Mouse (Mus musculus) liver, embryonic 16.5 days (tissue): Measurements from ENCODE around the gene Lamc2. TPM values are rescaled to one million over a fixed set of nuclear protein-coding genes. Genes with fewer than 3 reads are reported as not detected.
"Not testable (repeated sequence)": the region's sequence is repeated elsewhere in the genome, so short reads cannot be mapped to it uniquely, and the experiment has no call there.

Source experiments
- ATAC-seq: fragments of 200-750 bp; cut with Nextera tagmentation; 2 replicates; pipeline ENCODE4 v1.8.0; 2017; ENCODE audit warnings: low read depth, mild to moderate bottlenecking, moderate number of reproducible peaks, moderate library complexity
- H3K27ac ChIP-seq: fragments of 300-500 bp; sonication (generic); 2 replicates; pipeline ENCODE4 v1.5.1; 2014; ENCODE audit warnings: mild to moderate bottlenecking, low read length
- H3K27me3 ChIP-seq: fragments of 300-500 bp; sonication (generic); 2 replicates; pipeline ENCODE4 v1.6.1; 2014; ENCODE audit warnings: low read depth, low read length, mixed read lengths; ENCODE audit not compliant: control insufficient read depth, insufficient read depth
- H3K36me3 ChIP-seq: fragments of 300-500 bp; sonication (generic); 2 replicates; pipeline ENCODE4 v1.6.1; 2014; ENCODE audit warnings: mild to moderate bottlenecking; ENCODE audit not compliant: control insufficient read depth, insufficient read depth
- H3K4me1 ChIP-seq: fragments of 300-500 bp; sonication (generic); 2 replicates; pipeline ENCODE4 v1.6.1; 2014; ENCODE audit warnings: low read depth, low read length, mixed read lengths; ENCODE audit not compliant: control insufficient read depth
- H3K4me2 ChIP-seq: fragments of 300-500 bp; sonication (generic); 2 replicates; pipeline ENCODE4 v1.6.1; 2014; ENCODE audit warnings: low read depth, low read length, mixed read lengths
- H3K4me3 ChIP-seq: fragments of 300-500 bp; sonication (generic); 2 replicates; pipeline ENCODE4 v1.5.1; 2014; ENCODE audit warnings: low read depth, mild to moderate bottlenecking, low read length
- H3K9ac ChIP-seq: fragments of 300-500 bp; sonication (generic); 2 replicates; pipeline ENCODE4 v1.6.1; 2014; ENCODE audit warnings: low read depth, low read length
- H3K9me3 ChIP-seq: fragments of 300-500 bp; sonication (generic); replicated peaks from 2 replicates; pipeline ENCODE4 v1.6.1; 2016; ENCODE audit warnings: low read length; ENCODE audit not compliant: control insufficient read depth
- WGBS: fragments of 180-500 bp; shearing (Covaris S2); extraction: QIAGEN DNeasy Blood & Tissue Kit; methylation state at CpG from one replicate; pipeline ENCODE4 v1.1.7; 2014; ENCODE audit not compliant: insufficient replicate concordance; 5-methylcytosine and 5-hydroxymethylcytosine counted together
- polyA plus RNA-seq: library from polyadenylated mRNA; unstranded; fragments of >200 nt; fragmentation: Nextera tagmentation; extraction: Ambion mirVana; gene quantifications from 2 replicates; pipeline ENCODE4 v1.2.1, GENCODE M21; 2015

The Lamc2 gene
- polyA plus RNA-seq, 1 experiment from 2014 or later = 0.39 TPM

DNA sequence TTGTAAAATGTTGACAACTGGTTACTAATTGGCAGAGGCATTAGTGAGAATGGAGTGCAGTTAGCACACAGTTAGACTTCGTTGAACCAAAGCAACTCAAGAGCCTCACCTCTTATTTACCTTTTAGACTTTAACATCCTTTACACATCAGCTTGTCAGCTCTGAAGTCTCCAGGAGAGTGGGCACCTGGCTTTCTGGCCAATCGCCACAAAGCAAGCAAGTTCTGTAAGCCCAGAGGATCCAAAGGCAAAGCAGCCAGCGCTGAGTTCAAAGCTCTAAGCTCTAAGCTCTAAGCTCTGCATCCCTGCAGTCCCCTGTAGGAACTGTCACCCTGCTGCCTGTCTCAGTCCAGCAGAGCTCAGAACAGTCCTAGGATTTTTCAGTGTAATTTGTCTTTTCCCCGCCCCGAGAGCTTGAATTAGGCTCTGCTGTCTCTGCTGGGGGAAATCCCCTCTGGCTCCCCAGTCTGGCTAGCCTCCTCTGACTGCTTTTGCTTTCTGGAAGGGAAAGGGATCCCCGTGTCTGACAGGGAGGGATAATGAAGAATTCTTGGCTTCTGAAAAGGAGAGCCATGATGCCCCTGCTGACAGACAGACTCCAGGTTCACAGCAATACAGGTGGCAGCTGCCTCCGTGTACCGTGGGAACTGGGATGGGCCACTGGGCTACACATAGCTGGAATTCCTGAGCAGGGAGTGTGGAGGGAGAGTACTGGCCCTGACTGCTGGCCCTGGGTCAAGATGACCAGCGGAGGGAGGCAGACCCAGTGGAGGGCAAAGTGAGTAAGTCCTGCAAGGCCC is 94.6 kb downstream of the Lamc2 start:
- H3K27ac ChIP-seq = no peak overlapping the region
- no peak overlapping the region for H3K4me2 ChIP-seq
- H3K36me3 ChIP-seq = no peaks in the 10 kb centered on the region
- no peaks in the 10 kb centered on the region for H3K4me1 ChIP-seq
- no peak for ATAC-seq
- H3K9ac ChIP-seq = no peak overlapping the region
- H3K27me3 ChIP-seq = no peaks in the 10 kb centered on the region; the same call in 1 of the 2 replicates
- 43% methylated on average over 9 of the region's 9 CpGs for WGBS
- H3K9me3 ChIP-seq = no peaks in the 10 kb centered on the region
- H3K4me3 ChIP-seq = no peak overlapping the region

GRCm38 (mm10) chr1:153090807-153091206 is 95.4 kb downstream of the Lamc2 start:
- WGBS = 54% methylated on average over 4 of the region's 4 CpGs
- Histone ChIP-seq H3K4me3 (no peak overlapping the region), H3K9me3 (no peaks in the 10 kb centered on the region), H3K27ac (no peak overlapping the region), H3K27me3 (no peaks in the 10 kb centered on the region; the same call in 1 of the 2 replicates), H3K4me1 (no peaks in the 10 kb centered on the region), H3K4me2 (no peak overlapping the region), H3K9ac (no peak overlapping the region), H3K36me3 (no peaks in the 10 kb centered on the region)
- no peak for ATAC-seq

DNA sequence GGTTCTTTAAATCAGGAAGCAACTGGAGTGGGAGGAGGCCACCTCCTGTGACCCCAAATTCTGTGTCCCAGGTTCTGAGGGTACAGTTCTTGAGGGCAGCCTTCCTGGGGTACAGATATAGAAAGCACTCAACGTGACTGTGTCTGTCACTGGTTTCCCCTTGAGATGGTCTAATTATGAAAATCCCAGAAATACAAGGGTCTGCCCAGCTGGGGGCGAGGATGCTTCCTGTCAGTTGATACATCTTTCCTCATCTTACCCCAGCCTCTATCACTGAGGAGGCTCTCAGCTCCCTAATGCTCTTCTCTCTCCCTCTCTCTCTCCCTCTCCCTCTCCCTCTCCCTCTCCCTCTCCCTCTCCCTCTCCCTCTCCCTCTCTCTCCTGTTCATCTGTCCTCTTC is 96.2 kb downstream of the Lamc2 start:
- Histone ChIP-seq H3K4me3 (no peak overlapping the region), H3K36me3 (no peaks in the 10 kb centered on the region), H3K27me3 (no peaks in the 10 kb centered on the region; the same call in 1 of the 2 replicates), H3K9me3 (no peaks in the 10 kb centered on the region), H3K27ac (no peak overlapping the region), H3K4me2 (no peak overlapping the region), H3K9ac (no peak overlapping the region), H3K4me1 (no peaks in the 10 kb centered on the region)
- ATAC-seq = no peak
- WGBS = 66% methylated on average over 2 of the region's 2 CpGs

- Histone ChIP-seq H3K36me3 (no peaks in the 10 kb centered on the region), H3K9me3 (no peaks in the 10 kb centered on the region), H3K27ac (no peak overlapping the region), H3K4me1 (no peaks in the 10 kb centered on the region), H3K4me2 (no peak overlapping the region), H3K27me3 (no peaks in the 10 kb centered on the region; the same call in 1 of the 2 replicates), H3K9ac (no peak overlapping the region), H3K4me3 (no peak overlapping the region)
- 47% methylated on average over 5 of the region's 5 CpGs for WGBS
- no peak for ATAC-seq
These were observed 98.5 kb downstream of the Lamc2 start for GRCm38 (mm10) chr1:153087771-153088170.

DNA sequence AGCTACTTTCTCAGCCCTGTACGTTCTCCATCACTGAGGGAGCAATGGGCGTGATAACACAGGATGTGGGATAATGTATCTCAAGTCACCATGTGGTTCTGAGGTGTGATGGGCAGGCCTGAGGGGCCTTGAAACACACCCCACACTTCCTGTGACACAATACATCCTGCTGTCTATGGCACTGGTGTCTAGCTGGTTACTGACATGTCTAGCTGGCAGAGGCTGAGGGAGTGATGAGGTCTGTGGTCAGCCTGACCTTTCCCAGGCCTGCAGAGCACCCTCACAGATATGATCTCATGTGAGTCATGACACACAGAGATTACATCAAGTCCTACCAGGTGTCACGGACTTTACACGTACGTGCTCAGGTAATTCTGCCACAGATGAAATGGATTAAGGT is 101.0 kb downstream of the Lamc2 start:
- Histone ChIP-seq H3K4me2 (no peak overlapping the region), H3K36me3 (no peaks in the 10 kb centered on the region), H3K27me3 (no peaks in the 10 kb centered on the region), H3K9me3 (no peaks in the 10 kb centered on the region), H3K27ac (no peak overlapping the region), H3K4me1 (no peaks in the 10 kb centered on the region), H3K9ac (no peak overlapping the region), H3K4me3 (no peak overlapping the region)
- ATAC-seq = no peak
- 33% methylated on average over 5 of the region's 5 CpGs for WGBS

DNA sequence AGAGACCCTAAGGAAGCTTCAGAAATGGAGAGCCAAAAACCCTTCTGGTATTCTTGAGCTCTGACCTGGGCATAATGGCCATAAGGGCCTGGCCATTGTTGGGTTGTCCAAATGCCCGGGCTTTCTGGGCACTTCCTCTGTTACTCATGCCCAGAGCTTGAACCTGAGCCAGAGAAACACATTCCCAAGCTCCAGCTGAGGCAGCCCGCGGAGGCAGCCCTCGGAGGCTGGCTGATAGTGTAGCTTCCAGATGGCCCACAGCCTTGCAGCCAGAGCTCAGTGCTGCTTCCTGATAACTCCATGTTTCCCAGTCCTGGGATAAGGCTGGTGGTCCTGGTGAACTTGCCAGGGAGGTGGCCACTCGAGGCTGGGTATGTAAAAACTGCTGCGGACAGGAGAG is 102.1 kb downstream of the Lamc2 start:
- no peak overlapping the region for H3K27ac ChIP-seq
- no peaks in the 10 kb centered on the region for H3K27me3 ChIP-seq
- H3K4me1 ChIP-seq = no peaks in the 10 kb centered on the region
- no peaks in the 10 kb centered on the region for H3K9me3 ChIP-seq
- ATAC-seq = no peak
- H3K4me2 ChIP-seq = no peak overlapping the region
- no peaks in the 10 kb centered on the region for H3K36me3 ChIP-seq
- H3K4me3 ChIP-seq = no peak overlapping the region
- 56% methylated on average over 6 of the region's 6 CpGs for WGBS
- H3K9ac ChIP-seq = no peak overlapping the region

DNA sequence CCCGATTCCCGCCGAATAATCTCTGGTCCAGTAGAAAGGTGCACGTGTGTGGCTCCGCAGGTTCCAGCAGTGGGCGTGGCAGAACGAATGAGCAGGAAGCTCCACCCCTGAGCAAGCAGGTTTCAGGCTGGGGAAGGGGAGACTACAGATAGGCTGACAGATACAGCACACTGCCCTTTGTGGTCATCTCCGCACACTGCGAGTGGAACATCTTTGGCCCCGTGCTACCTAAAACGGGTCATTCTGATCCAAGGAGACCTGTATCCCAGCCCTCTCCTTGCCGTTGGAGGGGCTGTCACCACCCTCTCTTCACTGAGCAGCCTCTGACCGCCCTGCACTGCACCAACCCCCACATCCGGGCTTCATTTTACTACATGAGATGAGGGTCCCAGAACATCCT is 103.0 kb downstream of the Lamc2 start:
- not testable (repeated sequence) for H3K36me3 ChIP-seq, H3K27ac ChIP-seq, H3K9me3 ChIP-seq, H3K27me3 ChIP-seq, H3K4me3 ChIP-seq, H3K9ac ChIP-seq, H3K4me2 ChIP-seq, H3K4me1 ChIP-seq, ATAC-seq
- WGBS = 79% methylated on average over 7 of the region's 14 CpGs

- Histone ChIP-seq H3K27me3 (peaks cover 29% of the 10 kb centered on the region), H3K4me2 (no peak overlapping the region), H3K36me3 (no peaks in the 10 kb centered on the region), H3K4me3 (no peak overlapping the region), H3K9ac (no peak overlapping the region), H3K4me1 (no peaks in the 10 kb centered on the region), H3K9me3 (no peaks in the 10 kb centered on the region), H3K27ac (no peak overlapping the region)
- no peak for ATAC-seq
- WGBS = 44% methylated on average over 6 of the region's 6 CpGs
These were observed 110.3 kb downstream of the Lamc2 start for GRCm38 (mm10) chr1:153075955-153076354.

DNA sequence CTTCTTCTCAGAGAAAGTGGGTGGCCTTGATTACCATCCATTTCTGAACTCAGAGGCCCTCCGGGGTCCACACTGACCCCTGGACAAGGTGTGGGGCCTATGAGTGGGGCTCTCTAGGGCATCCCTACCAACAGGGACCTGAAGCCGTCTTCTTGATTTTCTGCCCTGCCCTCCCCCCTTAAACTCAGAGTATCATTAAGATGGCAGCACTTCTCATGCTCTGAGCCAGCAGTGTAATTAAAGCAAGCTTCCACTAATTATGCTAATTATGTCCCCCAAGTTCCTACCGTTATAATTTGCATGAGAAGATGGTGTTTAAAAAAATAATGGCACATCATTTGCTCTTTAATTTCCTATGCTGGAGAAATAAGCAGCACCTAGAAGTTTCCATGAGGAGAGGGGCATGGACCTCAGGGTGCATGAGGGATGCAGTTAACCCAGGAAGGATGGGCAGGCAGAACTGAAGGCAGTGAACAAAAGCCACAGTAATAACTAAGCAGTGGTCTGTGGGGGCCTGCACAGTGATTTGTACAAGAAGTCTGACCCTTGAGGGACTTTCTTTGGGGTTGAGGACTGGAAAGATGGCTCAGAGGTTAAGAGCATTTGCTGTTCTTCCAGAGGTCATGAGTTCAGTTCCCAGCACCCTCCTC is 111.0 kb downstream of the Lamc2 start:
- H3K27ac ChIP-seq = no peak overlapping the region
- no peak overlapping the region for H3K4me3 ChIP-seq
- H3K36me3 ChIP-seq = no peaks in the 10 kb centered on the region
- WGBS = 67% methylated on average over 3 of the region's 3 CpGs
- H3K4me1 ChIP-seq = no peaks in the 10 kb centered on the region
- H3K4me2 ChIP-seq = no peak overlapping the region
- no peak overlapping the region for H3K9ac ChIP-seq
- H3K27me3 ChIP-seq = peaks cover 32% of the 10 kb centered on the region
- no peak for ATAC-seq
- H3K9me3 ChIP-seq = no peaks in the 10 kb centered on the region
